Mouse (Mus musculus) liver, embryonic 14.5 days (tissue): ENCODE results near the gene Gm3286. TPM values are rescaled to one million over a fixed set of nuclear protein-coding genes. Genes with fewer than 3 reads are reported as not detected.
"Not testable (repeated sequence)": the region's sequence is repeated elsewhere in the genome, so short reads cannot be mapped to it uniquely, and the experiment has no call there.

Source experiments
- ATAC-seq: fragments of 200-750 bp; cut with Nextera tagmentation; 2 replicates; pipeline ENCODE4 v1.8.0; 2017; ENCODE audit warnings: moderate number of reproducible peaks, mild to moderate bottlenecking, moderate library complexity; ENCODE audit not compliant: insufficient read depth
- DNase-seq, 3 experiments: peaks; one replicate each; pipeline ENCODE4 v3.0.0-alpha.2; 2012 to 2013; ENCODE audit warnings: low read depth in 3 of 3, low spot score in 3 of 3
- H3K27ac ChIP-seq: fragments of 300-500 bp; sonication (generic); 2 replicates; pipeline ENCODE4 v1.5.1; 2014; ENCODE audit warnings: moderate library complexity, mild to moderate bottlenecking, control low read depth, inconsistent platforms
- H3K27me3 ChIP-seq: fragments of 300-500 bp; sonication (generic); 2 replicates; pipeline ENCODE4 v1.6.1; 2014; ENCODE audit warnings: mild to moderate bottlenecking, low read length, moderate library complexity; ENCODE audit not compliant: control insufficient read depth, insufficient read depth
- H3K36me3 ChIP-seq: fragments of 300-500 bp; sonication (generic); replicated peaks from 2 replicates; pipeline ENCODE4 v1.6.1; 2014; ENCODE audit warnings: low read depth; ENCODE audit not compliant: control insufficient read depth, insufficient read depth
- H3K4me1 ChIP-seq, 2 experiments: fragments of 200-500 bp in 1 of 2; fragments of 300-500 bp in 1 of 2; sonication (generic) in 1 of 2; replicated peaks; 2 replicates each; pipeline ENCODE4 v1.6.1; 2012 to 2014; ENCODE audit warnings: antibody characterized with exemption in 1 of 2, inconsistent platforms in 1 of 2, low read length in 1 of 2; ENCODE audit not compliant: control insufficient read depth in 2 of 2, insufficient read depth in 2 of 2
- H3K4me2 ChIP-seq: fragments of 300-500 bp; sonication (generic); 2 replicates; pipeline ENCODE4 v1.6.1; 2014; ENCODE audit warnings: low read depth, mild to moderate bottlenecking, control low read depth, moderate library complexity
- H3K4me3 ChIP-seq, 2 experiments: fragments of 200-500 bp in 1 of 2; fragments of 300-500 bp in 1 of 2; sonication (generic) in 1 of 2; 2 replicates each; pipeline ENCODE4 v1.5.1; 2012 to 2014; ENCODE audit warnings: low read depth in 2 of 2, low read length in 2 of 2, mild to moderate bottlenecking in 2 of 2, control low read depth in 1 of 2, inconsistent platforms in 1 of 2, moderate library complexity in 1 of 2; ENCODE audit not compliant: insufficient read depth in 1 of 2
- H3K9ac ChIP-seq: fragments of 300-500 bp; sonication (generic); replicated peaks from 2 replicates; pipeline ENCODE4 v1.6.1; 2014; ENCODE audit warnings: mild to moderate bottlenecking, control low read depth, moderate library complexity
- H3K9me3 ChIP-seq: fragments of 300-500 bp; sonication (generic); 2 replicates; pipeline ENCODE4 v1.6.1; 2016; ENCODE audit warnings: low read length, mixed read lengths; ENCODE audit not compliant: control insufficient read depth
- polyA plus RNA-seq, 2 experiments: library from polyadenylated mRNA; depleted of rRNA in 1 of 2; stranded (reverse) in 1 of 2; unstranded in 1 of 2; fragments of >200 nt; fragmentation: Nextera tagmentation in 1 of 2; extraction: Ambion mirVana in 1 of 2; gene quantifications; 2 replicates each; pipeline versions ENCODE4 v1.2.1 to v1.2.3; 2012 to 2014

Gm3286 gene
- polyA plus RNA-seq (2012; rRNA removed), result not detected in 2 replicates
- not detected in 2 replicates for polyA plus RNA-seq (2014; fragmentation: Nextera tagmentation; extraction: Ambion mirVana)

DNA sequence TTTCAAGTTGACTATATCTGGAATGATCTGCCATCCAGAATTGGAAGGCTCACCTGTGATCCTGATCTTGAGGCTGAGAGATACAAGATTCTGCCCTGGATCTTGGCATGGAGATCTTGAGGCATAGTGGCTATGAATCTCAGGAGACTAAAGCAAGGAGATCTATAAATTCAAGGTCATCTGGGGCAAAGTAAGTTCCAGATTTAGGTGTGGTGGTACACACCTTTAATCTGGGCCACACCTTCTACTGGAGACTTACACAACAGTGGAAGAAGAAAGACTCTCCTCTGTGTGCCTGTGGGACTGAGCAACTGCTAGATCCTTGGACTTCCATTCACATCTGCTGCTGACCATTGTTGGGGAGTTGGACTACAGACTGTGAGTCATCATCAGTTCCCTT is at the start of gene Gm3286:
Gm3286 (plus strand) TSS at position 301 of the 400 bp plus-strand sequence.
- not testable (repeated sequence) for H3K4me2 ChIP-seq

More for the DNA sequence above, at the start of gene Gm3286:
- ATAC-seq, H3K27me3 ChIP-seq, H3K9me3 ChIP-seq, H3K27ac ChIP-seq, H3K4me1 ChIP-seq, H3K4me3 ChIP-seq, H3K9ac ChIP-seq, DNase-seq, H3K36me3 ChIP-seq: not testable (repeated sequence)

Other genes with a start within 250 kb of the Gm3286 start
- gene Gm10424, start 238.0 kb upstream of the Gm3286 start, polyA plus RNA-seq (2012; rRNA removed), result not detected in 2 replicates
- gene Gm10424, start 238.0 kb upstream of the Gm3286 start, polyA plus RNA-seq (2014; fragmentation: Nextera tagmentation; extraction: Ambion mirVana), result not detected in 2 replicates
- gene Gm3259, start 204.8 kb upstream of the Gm3286 start, polyA plus RNA-seq (2012; rRNA removed), result not detected in 2 replicates
- not detected in 2 replicates for gene Gm3259, start 204.8 kb upstream of the Gm3286 start, polyA plus RNA-seq (2014; fragmentation: Nextera tagmentation; extraction: Ambion mirVana)
- not detected in 2 replicates for gene D5Ertd577e, start 54.0 kb upstream of the Gm3286 start, polyA plus RNA-seq (2012; rRNA removed)
- gene D5Ertd577e, start 54.0 kb upstream of the Gm3286 start, polyA plus RNA-seq (2014; fragmentation: Nextera tagmentation; extraction: Ambion mirVana), result not detected in 2 replicates
- not detected in 2 replicates for gene Gm7971, start 84.1 kb downstream of the Gm3286 start, polyA plus RNA-seq (2012; rRNA removed)
- gene Gm7971, start 84.1 kb downstream of the Gm3286 start, polyA plus RNA-seq (2014; fragmentation: Nextera tagmentation; extraction: Ambion mirVana), result not detected in 2 replicates
- gene Gm7978, start 225.4 kb downstream of the Gm3286 start, polyA plus RNA-seq (2012; rRNA removed), result not detected in 2 replicates
- gene Gm7978, start 225.4 kb downstream of the Gm3286 start, polyA plus RNA-seq (2014; fragmentation: Nextera tagmentation; extraction: Ambion mirVana), result not detected in 2 replicates
- not detected in 2 replicates for gene Gm7982, start 231.3 kb downstream of the Gm3286 start, polyA plus RNA-seq (2012; rRNA removed)
- not detected in 2 replicates for gene Gm7982, start 231.3 kb downstream of the Gm3286 start, polyA plus RNA-seq (2014; fragmentation: Nextera tagmentation; extraction: Ambion mirVana)